Mouse (Mus musculus): Measurements from ENCODE around the gene Rpl23a. TPM values are rescaled to one million over a fixed set of nuclear protein-coding genes. Genes with fewer than 3 reads are reported as not detected.

Gene Rpl23a
- total and polyA plus RNA-seq, 3 experiments = 2,892 to 4,112 TPM; not detected in 1

DNA sequence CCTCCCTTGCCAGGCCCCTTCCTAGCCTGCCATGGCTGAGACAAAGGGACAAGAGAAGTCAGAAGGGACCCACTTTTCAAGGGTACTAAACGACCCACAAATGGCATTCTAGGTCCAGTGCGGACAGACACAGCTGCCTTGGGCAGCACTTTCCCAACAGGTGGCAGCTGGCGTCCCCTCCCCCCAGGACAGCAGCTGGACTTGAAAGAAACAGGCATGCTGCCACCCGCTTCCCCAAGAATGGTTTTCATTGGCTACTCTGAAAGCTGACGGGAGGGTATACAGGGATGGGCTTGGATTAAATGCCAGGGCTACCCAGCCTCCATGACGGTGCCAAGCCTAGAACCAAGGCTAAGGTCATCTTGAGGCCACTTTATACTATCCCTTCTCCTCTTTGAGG lies 20.9 kb downstream of the Rpl23a start:
- Histone ChIP-seq H3K27me3 (ENCODE audit: control insufficient read depth in 1 of 2, insufficient read depth in 2 of 2, low read length in 2 of 2) (no peaks in the 10 kb centered on the region), H3K36me3 (ENCODE audit: control insufficient read depth in 1 of 2, insufficient read depth in 2 of 2, low read length in 2 of 2) (peaks cover 0 to 14% of the 10 kb centered on the region in 2 experiments; a peak in 2 of 4 replicates), H3K27ac (ENCODE audit: control insufficient read depth, low read depth, low read length) (no peak overlapping the region), H3K79me2 (ENCODE audit: control insufficient read depth, insufficient read depth, low read length, poor library complexity) (peaks cover 13% of the 10 kb centered on the region), H3K4me3 (ENCODE audit: control insufficient read depth in 1 of 2, insufficient read depth in 1 of 2, low read depth in 2 of 2, low read length in 2 of 2) (no peak overlapping the region), H3K9ac (ENCODE audit: control insufficient read depth, low read depth, low read length, poor library complexity, severe bottlenecking) (no peak overlapping the region), H3K9me3 (replicated peaks; ENCODE audit: insufficient read depth, low read length) (no peaks in the 10 kb centered on the region), H3K4me1 (ENCODE audit: control insufficient read depth in 1 of 2, insufficient read depth in 2 of 2, low read length in 2 of 2) (peaks cover 11 to 25% of the 10 kb centered on the region in 2 experiments)
- TF ChIP-seq ELF1 (IDR thresholded peaks at IDR 0.05; ENCODE audit: low read depth, low read length) (no peak), MAFK (IDR thresholded peaks at IDR 0.05; ENCODE audit: borderline replicate concordance, low read depth, low read length) (no peak), USF1 (IDR thresholded peaks at IDR 0.05; ENCODE audit: low read depth, low read length) (no peak), CHD1 (IDR thresholded peaks at IDR 0.05; ENCODE audit: low read depth, low read length) (no peak), TBP (IDR thresholded peaks at IDR 0.05; ENCODE audit: low read depth, low read length) (no peak), SMC3 (IDR thresholded peaks at IDR 0.05; ENCODE audit: low read depth, low read length) (no peak), UBTF (IDR thresholded peaks at IDR 0.05; ENCODE audit: borderline replicate concordance, insufficient read depth, low read depth, low read length) (no peak), TAL1 (IDR thresholded peaks at IDR 0.05; ENCODE audit: low read length) (no peak), ZNF384 (IDR thresholded peaks at IDR 0.05; ENCODE audit: low read depth, low read length) (no peak), MAX (IDR thresholded peaks at IDR 0.05; ENCODE audit: low read length) (no peak), CTCF (IDR thresholded peaks at IDR 0.05 in 2 of 3, conservative IDR thresholded peaks at IDR 0.05 in 1 of 3; ENCODE audit: control insufficient read depth in 1 of 3, insufficient read depth in 1 of 3, low read depth in 2 of 3, low read length in 3 of 3, poor library complexity in 1 of 3, severe bottlenecking in 1 of 3) (no peak)
- DNase-seq (ENCODE audit: low read depth, low spot score) = no peak

DNA sequence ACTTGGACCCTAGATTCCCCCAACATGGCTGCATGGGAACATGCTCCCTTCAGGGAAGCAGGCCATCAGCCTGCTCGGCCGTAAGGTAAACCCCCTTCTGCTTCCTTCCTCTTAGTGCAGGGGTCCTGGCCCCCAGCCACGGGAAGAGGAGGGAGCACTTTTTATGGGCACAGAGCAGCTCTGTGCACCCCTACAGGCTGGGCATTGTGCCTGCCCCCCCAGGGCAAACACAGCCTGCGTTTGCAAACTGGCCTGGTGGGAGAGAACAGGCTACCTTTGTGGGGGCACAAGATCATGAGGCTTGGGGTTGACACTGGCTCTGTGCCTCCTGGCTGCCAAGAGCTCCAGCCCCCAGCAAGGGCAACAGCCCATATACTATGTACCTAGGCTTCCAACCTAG lies 21.4 kb downstream of the Rpl23a start:
- Histone ChIP-seq H3K79me2 (ENCODE audit: control insufficient read depth, insufficient read depth, low read length, poor library complexity) (peaks cover 13% of the 10 kb centered on the region), H3K9ac (ENCODE audit: control insufficient read depth, low read depth, low read length, poor library complexity, severe bottlenecking) (no peak overlapping the region), H3K4me1 (ENCODE audit: control insufficient read depth in 1 of 2, insufficient read depth in 2 of 2, low read length in 2 of 2) (peaks cover 10 to 20% of the 10 kb centered on the region in 2 experiments), H3K4me3 (ENCODE audit: control insufficient read depth in 1 of 2, insufficient read depth in 1 of 2, low read depth in 2 of 2, low read length in 2 of 2) (no peak overlapping the region), H3K9me3 (replicated peaks; ENCODE audit: insufficient read depth, low read length) (no peaks in the 10 kb centered on the region), H3K27me3 (ENCODE audit: control insufficient read depth in 1 of 2, insufficient read depth in 2 of 2, low read length in 2 of 2) (no peaks in the 10 kb centered on the region), H3K27ac (ENCODE audit: control insufficient read depth, low read depth, low read length) (no peak overlapping the region), H3K36me3 (ENCODE audit: control insufficient read depth in 1 of 2, insufficient read depth in 2 of 2, low read length in 2 of 2) (peaks cover 0 to 14% of the 10 kb centered on the region in 2 experiments; a peak in 2 of 4 replicates)
- TF ChIP-seq TCF12 (IDR thresholded peaks at IDR 0.05; ENCODE audit: low read depth, low read length) (no peak), EP300 (IDR thresholded peaks at IDR 0.05; ENCODE audit: low read depth in 1 of 2, low read length in 2 of 2) (no peak), ZNF384 (IDR thresholded peaks at IDR 0.05; ENCODE audit: low read depth, low read length) (no peak), KAT2A (conservative IDR thresholded peaks at IDR 0.05; ENCODE audit: low read depth, low read length) (no peak), JUND (IDR thresholded peaks at IDR 0.05; ENCODE audit: low read depth, low read length) (no peak), USF1 (IDR thresholded peaks at IDR 0.05; ENCODE audit: low read depth, low read length) (no peak), POLR2AphosphoS5 (IDR thresholded peaks at IDR 0.05; ENCODE audit: borderline replicate concordance, low read depth, low read length) (no peak), POLR2AphosphoS2 (IDR thresholded peaks at IDR 0.05; ENCODE audit: low read length) (no peak), TBP (IDR thresholded peaks at IDR 0.05; ENCODE audit: low read depth, low read length) (no peak), TAL1 (IDR thresholded peaks at IDR 0.05; ENCODE audit: low read length) (no peak), ZC3H11A (IDR thresholded peaks at IDR 0.05; ENCODE audit: low read depth, low read length) (no peak), ZMIZ1 (IDR thresholded peaks at IDR 0.05; ENCODE audit: low read depth, low read length) (no peak), ZKSCAN1 (IDR thresholded peaks at IDR 0.05; ENCODE audit: low read depth, low read length) (no peak), GATA1 (IDR thresholded peaks at IDR 0.05; ENCODE audit: low read depth, low read length) (no peak), MAX (IDR thresholded peaks at IDR 0.05; ENCODE audit: low read length) (no peak)
- no peak for DNase-seq (ENCODE audit: low read depth, low spot score)
